Mouse (Mus musculus) heart, embryonic 15.5 days (tissue): Measurements from ENCODE around the gene C1ql4. TPM values are rescaled to one million over a fixed set of nuclear protein-coding genes. Genes with fewer than 3 reads are reported as not detected.
A peak's percentile ranks its signal among the peaks of the same experiment; 100 is the strongest.

Source experiments
- ATAC-seq: fragments of 200-750 bp; cut with Nextera tagmentation; replicated peaks from 2 replicates; pipeline ENCODE4 v1.8.0; 2017; ENCODE audit warnings: low read depth, moderate TSS enrichment; ENCODE audit not compliant: insufficient number of reproducible peaks, insufficient read depth, low FRiP score
- H3K27ac ChIP-seq: fragments of 300-500 bp; sonication (generic); 2 replicates; pipeline ENCODE4 v1.5.1; 2015; ENCODE audit warnings: mild to moderate bottlenecking, inconsistent platforms
- H3K27me3 ChIP-seq: fragments of 300-500 bp; sonication (generic); 2 replicates; pipeline ENCODE4 v1.6.1; 2015; ENCODE audit warnings: inconsistent platforms
- H3K36me3 ChIP-seq: fragments of 300-500 bp; sonication (generic); 2 replicates; pipeline ENCODE4 v1.6.1; 2015; ENCODE audit warnings: mild to moderate bottlenecking, inconsistent platforms
- H3K4me1 ChIP-seq: fragments of 300-500 bp; sonication (generic); replicated peaks from 2 replicates; pipeline ENCODE4 v1.6.1; 2015; ENCODE audit warnings: inconsistent platforms
- H3K4me2 ChIP-seq: fragments of 300-500 bp; sonication (generic); 2 replicates; pipeline ENCODE4 v1.6.1; 2015; ENCODE audit warnings: inconsistent platforms, mild to moderate bottlenecking, moderate library complexity
- H3K4me3 ChIP-seq: fragments of 300-500 bp; sonication (generic); 2 replicates; pipeline ENCODE4 v1.5.1; 2015; ENCODE audit warnings: mild to moderate bottlenecking, inconsistent platforms
- H3K9ac ChIP-seq: fragments of 300-500 bp; sonication (generic); 2 replicates; pipeline ENCODE4 v1.6.1; 2015; ENCODE audit warnings: mild to moderate bottlenecking, inconsistent platforms
- H3K9me3 ChIP-seq: fragments of 300-500 bp; sonication (generic); replicated peaks from 2 replicates; pipeline ENCODE4 v1.6.1; 2016; ENCODE audit warnings: inconsistent platforms
- WGBS: fragments of 180-500 bp; shearing (Covaris S2); methylation state at CpG from one replicate; pipeline ENCODE4 v1.1.7; 2015; ENCODE audit warnings: mixed read lengths; 5-methylcytosine and 5-hydroxymethylcytosine counted together
- polyA plus RNA-seq: library from polyadenylated mRNA; unstranded; fragments of >200 nt; fragmentation: Nextera tagmentation; extraction: Ambion mirVana; gene quantifications from 2 replicates; pipeline ENCODE4 v1.2.1, GENCODE M21; 2015

The C1ql4 gene
- polyA plus RNA-seq, 1 experiment from 2014 or later: 0.26 TPM

- H3K9ac ChIP-seq: peak overlapping the region; percentile 56
- H3K4me1 ChIP-seq: peaks cover 49% of the 10 kb centered on the region
- no peak overlapping the region for H3K27ac ChIP-seq
- no peaks in the 10 kb centered on the region for H3K9me3 ChIP-seq
- peaks cover 69% of the 10 kb centered on the region for H3K27me3 ChIP-seq
- peak overlapping the region; percentile 89 for H3K4me2 ChIP-seq
- H3K36me3 ChIP-seq: no peaks in the 10 kb centered on the region
- under 1% methylated on average over 39 of the region's 39 CpGs for WGBS
- ATAC-seq: no peak
- H3K4me3 ChIP-seq: peak overlapping the region; percentile 50
These were observed 10.3 kb upstream of the C1ql4 start for GRCm38 (mm10) chr15:99097840-99098492.

GRCm38 (mm10) chr15:99096831-99097500 lies 9.3 kb upstream of the C1ql4 start:
- peaks cover 79% of the 10 kb centered on the region for H3K27me3 ChIP-seq
- no peaks in the 10 kb centered on the region for H3K36me3 ChIP-seq
- H3K9me3 ChIP-seq: no peaks in the 10 kb centered on the region
- ATAC-seq: no peak
- peaks cover 51% of the 10 kb centered on the region for H3K4me1 ChIP-seq
- peak overlapping the region; percentile 50 for H3K4me3 ChIP-seq
- H3K9ac ChIP-seq: peak overlapping the region; percentile 56
- H3K4me2 ChIP-seq: peak overlapping the region; percentile 89
- WGBS: under 1% methylated on average over 53 of the region's 58 CpGs
- H3K27ac ChIP-seq: no peak overlapping the region

GRCm38 (mm10) chr15:99096061-99096793 lies 8.6 kb upstream of the C1ql4 start:
- H3K27ac ChIP-seq: no peak overlapping the region
- 9% methylated on average over 24 of the region's 24 CpGs for WGBS
- peaks cover 51% of the 10 kb centered on the region for H3K4me1 ChIP-seq
- ATAC-seq: no peak
- peak overlapping the region; percentile 89 for H3K4me2 ChIP-seq
- H3K9ac ChIP-seq: peak overlapping the region; percentile 27; the same call in 1 of the 2 replicates
- no peaks in the 10 kb centered on the region for H3K36me3 ChIP-seq
- H3K27me3 ChIP-seq: peaks cover 87% of the 10 kb centered on the region
- H3K9me3 ChIP-seq: no peaks in the 10 kb centered on the region
- peak overlapping the region; percentile 50 for H3K4me3 ChIP-seq

- WGBS: 18% methylated on average over 6 of the region's 6 CpGs
- Histone ChIP-seq H3K9me3 (no peaks in the 10 kb centered on the region), H3K4me3 (0 out of 2 replicates have a peak overlapping the region, but pooled peaks have one; percentile 6), H3K4me2 (no peak overlapping the region), H3K27me3 (peaks cover 95% of the 10 kb centered on the region), H3K36me3 (no peaks in the 10 kb centered on the region), H3K4me1 (peaks cover 51% of the 10 kb centered on the region), H3K9ac (no peak overlapping the region), H3K27ac (no peak overlapping the region)
- no peak for ATAC-seq
These were observed 7.7 kb upstream of the C1ql4 start for GRCm38 (mm10) chr15:99095356-99095755.

GRCm38 (mm10) chr15:99094631-99095270 lies 7.1 kb upstream of the C1ql4 start:
- WGBS: 5% methylated on average over 27 of the region's 27 CpGs
- Histone ChIP-seq H3K36me3 (no peaks in the 10 kb centered on the region), H3K9me3 (no peaks in the 10 kb centered on the region), H3K4me1 (peaks cover 51% of the 10 kb centered on the region), H3K4me3 (peak overlapping the region; percentile 6; the same call in 1 of the 2 replicates), H3K4me2 (peak overlapping the region; percentile 23), H3K27me3 (peaks cover 95% of the 10 kb centered on the region), H3K27ac (no peak overlapping the region), H3K9ac (no peak overlapping the region)
- no peak for ATAC-seq

GRCm38 (mm10) chr15:99093291-99094258 lies 6.0 kb upstream of the C1ql4 start:
- peak overlapping the region; percentile 93 for H3K4me2 ChIP-seq
- 3% methylated on average over 56 of the region's 56 CpGs for WGBS
- H3K27me3 ChIP-seq: peaks cover 96% of the 10 kb centered on the region
- peak overlapping the region; percentile 52 for H3K4me3 ChIP-seq
- no peak for ATAC-seq
- no peak overlapping the region for H3K27ac ChIP-seq
- H3K9me3 ChIP-seq: no peaks in the 10 kb centered on the region
- H3K9ac ChIP-seq: peak overlapping the region; percentile 47; the same call in 1 of the 2 replicates
- H3K4me1 ChIP-seq: peaks cover 46% of the 10 kb centered on the region
- H3K36me3 ChIP-seq: no peaks in the 10 kb centered on the region

- no peak for ATAC-seq
- Histone ChIP-seq H3K4me3 (peak within 1 kb of the TSS; percentile 52), H3K36me3 (no peaks in the 10 kb centered on the region), H3K27ac (no peak within 1 kb of the TSS), H3K9ac (peak within 1 kb of the TSS; percentile 47; the same call in 1 of the 2 replicates), H3K4me1 (peaks cover 46% of the 10 kb centered on the region), H3K27me3 (peaks cover 96% of the 10 kb centered on the region), H3K4me2 (peak within 1 kb of the TSS; percentile 93), H3K9me3 (no peaks in the 10 kb centered on the region)
- 46% methylated on average over 8 of the region's 8 CpGs for WGBS
These were observed 5.3 kb upstream of the C1ql4 start, which contains the start of gene Dnajc22 for GRCm38 (mm10) chr15:99092870-99093269. TSS of gene Dnajc22 (plus strand) at chr15:99093170.

- Histone ChIP-seq H3K4me2 (peak overlapping the region; percentile 58), H3K27ac (no peak overlapping the region), H3K4me3 (peak overlapping the region; percentile 34; the same call in 1 of the 2 replicates), H3K27me3 (peaks cover 99% of the 10 kb centered on the region), H3K9me3 (no peaks in the 10 kb centered on the region), H3K9ac (no peak overlapping the region), H3K4me1 (peaks cover 36% of the 10 kb centered on the region), H3K36me3 (no peaks in the 10 kb centered on the region)
- ATAC-seq: no peak
- WGBS: 15% methylated on average over 14 of the region's 14 CpGs
These were observed 1.5 kb upstream of the C1ql4 start for GRCm38 (mm10) chr15:99089069-99089468.

- H3K27me3 ChIP-seq: peaks cover 97% of the 10 kb centered on the region
- H3K4me1 ChIP-seq: peaks cover 34% of the 10 kb centered on the region
- no peaks in the 10 kb centered on the region for H3K36me3 ChIP-seq
- WGBS: under 1% methylated on average over 27 of the region's 27 CpGs
- no peaks in the 10 kb centered on the region for H3K9me3 ChIP-seq
- peak; percentile 78 for ATAC-seq
- no peak overlapping the region for H3K27ac ChIP-seq
- H3K4me3 ChIP-seq: peak overlapping the region; percentile 34
- H3K4me2 ChIP-seq: peak overlapping the region; percentile 58
- peak overlapping the region; percentile 20 for H3K9ac ChIP-seq
These were observed 675 bp upstream of the C1ql4 start for GRCm38 (mm10) chr15:99088292-99088691.

GRCm38 (mm10) chr15:99085997-99086396 lies 1.6 kb downstream of the C1ql4 start:
- Histone ChIP-seq H3K4me1 (peaks cover 29% of the 10 kb centered on the region), H3K4me2 (no peak overlapping the region), H3K4me3 (no peak overlapping the region), H3K27ac (no peak overlapping the region), H3K36me3 (peaks cover 14% of the 10 kb centered on the region; the same call in 1 of the 2 replicates), H3K9me3 (no peaks in the 10 kb centered on the region), H3K27me3 (peaks cover 74% of the 10 kb centered on the region), H3K9ac (no peak overlapping the region)
- WGBS: 81% methylated on average over 4 of the region's 4 CpGs
- no peak for ATAC-seq
